Mouse (Mus musculus) megakaryocyte-erythroid progenitor cell, adult 5-6 weeks (primary cell): ENCODE results near the gene Slc19a1. TPM values are rescaled to one million over a fixed set of nuclear protein-coding genes. Genes with fewer than 3 reads are reported as not detected.

Experiments
- ATAC-seq: replicated peaks from 2 replicates; pipeline ENCODE4 v1.8.0; 2016; ENCODE audit warnings: mild to moderate bottlenecking, inconsistent platforms; ENCODE audit not compliant: severe bottlenecking, poor library complexity, low FRiP score, low TSS enrichment
- total RNA-seq, 2 experiments: library from RNA; stranded (forward) in 1 of 2; stranded (reverse) in 1 of 2; fragments of 200-1000, 215-1000 nt in 1 of 2; fragments of >200 nt in 1 of 2; fragmentation: Nextera tagmentation in 1 of 2; gene quantifications; 2 replicates each; pipeline ENCODE4 v1.2.3; 2014 to 2017

Slc19a1 gene
- total RNA-seq, 2 experiments from 2014 or later, result 29.6 to 67.9 TPM

GRCm38 (mm10) chr10:77030666-77031065 lies 1.4 kb upstream of the Slc19a1 start:
- no peak for ATAC-seq

- peak; percentile 87 for ATAC-seq
These were observed 716 bp downstream of the Slc19a1 start for GRCm38 (mm10) chr10:77032591-77033322.

GRCm38 (mm10) chr10:77033323-77034025 lies 1.4 kb downstream of the Slc19a1 start:
- ATAC-seq, result peak; percentile 51

- no peak for ATAC-seq
These were observed 3.4 kb downstream of the Slc19a1 start for GRCm38 (mm10) chr10:77035487-77035886.

- ATAC-seq, result no peak
These were observed 6.6 kb downstream of the Slc19a1 start for GRCm38 (mm10) chr10:77038579-77039174.

GRCm38 (mm10) chr10:77048196-77048595 lies 16.2 kb downstream of the Slc19a1 start:
- ATAC-seq, result no peak

GRCm38 (mm10) chr10:77048606-77049005 lies 16.6 kb downstream of the Slc19a1 start:
- ATAC-seq, result no peak

- no peak for ATAC-seq
These were observed 24.7 kb downstream of the Slc19a1 start for GRCm38 (mm10) chr10:77056768-77057167.

GRCm38 (mm10) chr10:77061426-77061825 lies 29.4 kb downstream of the Slc19a1 start:
- ATAC-seq, result no peak

- ATAC-seq, result no peak
These were observed 30.5 kb downstream of the Slc19a1 start for GRCm38 (mm10) chr10:77062393-77063010.

GRCm38 (mm10) chr10:77064239-77064638 lies 32.2 kb downstream of the Slc19a1 start:
- ATAC-seq, result no peak

- ATAC-seq, result no peak
These were observed 32.6 kb downstream of the Slc19a1 start for GRCm38 (mm10) chr10:77064659-77065058.

GRCm38 (mm10) chr10:77068469-77068868 lies 36.4 kb downstream of the Slc19a1 start:
- ATAC-seq, result peak; percentile 55

GRCm38 (mm10) chr10:77070072-77070471 lies 38.0 kb downstream of the Slc19a1 start:
- peak; percentile 74 for ATAC-seq

GRCm38 (mm10) chr10:77074276-77074974 lies 42.4 kb downstream of the Slc19a1 start:
- ATAC-seq, result no peak

GRCm38 (mm10) chr10:77078456-77078855 lies 46.4 kb downstream of the Slc19a1 start:
- ATAC-seq, result no peak

- ATAC-seq, result no peak
These were observed 46.9 kb downstream of the Slc19a1 start for GRCm38 (mm10) chr10:77078961-77079360.

- peak; percentile 84 for ATAC-seq
These were observed 50.4 kb downstream of the Slc19a1 start for GRCm38 (mm10) chr10:77082453-77082852.

GRCm38 (mm10) chr10:77082921-77083320 lies 50.9 kb downstream of the Slc19a1 start:
- no peak for ATAC-seq
